Mouse (Mus musculus): ENCODE measurements around the gene Fxr1. TPM values are rescaled to one million over a fixed set of nuclear protein-coding genes. Genes with fewer than 3 reads are reported as not detected.

Gene Fxr1
- polyA plus RNA-seq (2012), result 16.1 and 21.1 TPM in 2 replicates

GRCm38 (mm10) chr3:34019540-34020381 lies at the start of gene Fxr1:
Fxr1 (plus strand) TSS chr3:34019943.

DNA sequence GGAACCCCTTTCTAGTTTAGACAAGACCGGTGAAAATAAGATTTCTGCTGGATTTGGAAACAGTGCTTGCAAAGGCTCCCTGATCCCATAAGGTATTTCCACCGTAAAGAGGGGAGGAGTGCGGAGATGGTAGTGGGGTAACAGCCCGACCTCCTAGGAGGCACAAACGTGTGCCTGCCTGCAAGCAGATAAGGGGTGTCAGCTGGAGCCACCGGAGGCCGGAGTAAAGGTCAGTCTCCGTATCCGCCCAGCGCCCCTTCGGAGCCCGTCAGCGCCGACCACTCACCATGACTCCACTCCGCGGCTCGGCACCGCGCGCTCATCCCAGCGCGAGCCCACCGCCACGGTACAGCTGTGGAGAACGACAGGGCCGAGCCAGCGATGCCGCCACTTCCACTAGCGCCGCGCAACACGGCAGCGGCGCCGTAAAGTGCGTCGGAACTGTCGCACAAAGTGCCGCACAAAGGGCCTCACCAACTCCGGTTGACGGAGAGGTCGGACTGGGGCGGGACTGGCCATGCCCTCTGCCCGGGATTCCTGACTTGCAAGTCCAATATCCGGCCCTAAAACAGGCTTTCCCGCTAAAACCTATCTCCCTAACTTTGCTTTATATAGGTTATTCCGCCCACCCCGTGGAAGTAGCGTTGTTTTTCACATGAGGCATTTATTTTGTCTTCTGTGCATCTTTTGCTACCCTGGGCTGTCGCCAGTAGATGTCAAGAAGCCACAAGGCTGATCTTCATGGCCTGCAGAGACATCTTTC lies 61.3 kb downstream of the Fxr1 start, which contains the start of gene Dnajc19:
Gene Dnajc19 (minus strand): TSS at position 422 of the 763 bp plus-strand sequence.

Other genes starting within 250 kb of the Fxr1 start
- gene Ttc14, start 220.1 kb upstream of the Fxr1 start, polyA plus RNA-seq (2012), result 15.1 and 30.9 TPM in 2 replicates
- gene Ccdc39, start 175.6 kb upstream of the Fxr1 start, polyA plus RNA-seq (2012), result not detected in 2 replicates
- gene Dnajc19, start 61.4 kb downstream of the Fxr1 start, polyA plus RNA-seq (2012), result 29.6 and 31.5 TPM in 2 replicates

All from megakaryocyte-erythroid progenitor cell, adult 5 weeks (primary cell).